Mouse (Mus musculus): ENCODE data around the gene Gzme. TPM values are rescaled to one million over a fixed set of nuclear protein-coding genes. Genes with fewer than 3 reads are reported as not detected.

Gene Gzme
- polyA plus RNA-seq, 1 experiment from 2014 or later, result not detected

DNA sequence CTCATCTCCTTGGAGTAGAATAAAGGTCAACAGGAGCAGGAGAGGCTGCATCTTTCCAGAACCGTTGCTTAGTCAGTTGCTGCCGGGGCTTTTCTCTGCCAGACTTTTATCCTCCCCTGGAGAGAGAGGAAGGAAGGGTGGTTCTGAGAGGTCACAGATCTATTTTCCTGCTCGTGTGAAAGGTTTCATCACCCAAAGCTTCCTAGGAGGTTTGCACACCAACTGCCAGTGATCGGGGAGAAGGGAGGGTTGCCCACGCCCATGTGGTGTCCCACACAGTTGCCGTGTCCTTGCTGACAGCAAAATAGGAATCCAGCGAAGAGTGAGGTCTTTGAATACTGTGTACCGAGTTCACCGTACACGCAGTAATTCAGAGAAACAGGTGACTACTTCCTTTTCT is 18.0 kb downstream of the Gzme start, which contains the start of gene Ctsg:
TSS of gene Ctsg (minus strand) at position 189 of the 400 bp plus-strand sequence.
- H3K9ac ChIP-seq, result no peak within 1 kb of the TSS
- ATAC-seq, result no peak
- H3K4me2 ChIP-seq (replicated peaks), result no peak within 1 kb of the TSS
- no peaks in the 10 kb centered on the region for H3K36me3 ChIP-seq
- no peaks in the 10 kb centered on the region for H3K4me1 ChIP-seq (replicated peaks)
- H3K27me3 ChIP-seq (replicated peaks), result no peaks in the 10 kb centered on the region
- H3K27ac ChIP-seq, result no peak within 1 kb of the TSS
- WGBS, result 67% methylated on average over 10 of the region's 10 CpGs
- no peak within 1 kb of the TSS for H3K4me3 ChIP-seq (replicated peaks)
- no peaks in the 10 kb centered on the region for H3K9me3 ChIP-seq

DNA sequence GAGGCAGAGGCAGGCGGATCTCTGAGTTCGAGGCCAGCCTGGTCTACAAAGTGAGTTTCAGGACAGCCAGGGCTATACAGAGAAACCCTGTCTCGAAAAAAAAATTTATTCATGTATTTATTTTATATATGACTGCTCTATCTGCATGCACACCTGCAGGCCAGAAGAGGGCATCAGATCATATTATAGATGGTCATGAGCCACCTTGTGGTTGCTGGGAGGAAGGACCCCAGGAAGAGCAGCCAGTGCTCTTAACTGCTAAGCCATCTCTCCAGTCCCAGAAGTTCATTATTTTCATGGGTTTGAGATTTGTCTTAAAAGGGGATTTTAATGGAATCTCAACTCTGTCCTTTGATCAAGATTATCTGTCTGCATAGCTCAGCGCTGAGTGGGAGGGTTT is 21.5 kb downstream of the Gzme start:
- Histone ChIP-seq H3K4me3 (replicated peaks) (no peak overlapping the region), H3K4me1 (replicated peaks) (no peaks in the 10 kb centered on the region), H3K36me3 (no peaks in the 10 kb centered on the region), H3K9me3 (no peaks in the 10 kb centered on the region), H3K27ac (no peak overlapping the region), H3K9ac (no peak overlapping the region), H3K4me2 (replicated peaks) (no peak overlapping the region), H3K27me3 (replicated peaks) (no peaks in the 10 kb centered on the region)
- 74% methylated on average over 4 of the region's 4 CpGs for WGBS
- ATAC-seq, result no peak

DNA sequence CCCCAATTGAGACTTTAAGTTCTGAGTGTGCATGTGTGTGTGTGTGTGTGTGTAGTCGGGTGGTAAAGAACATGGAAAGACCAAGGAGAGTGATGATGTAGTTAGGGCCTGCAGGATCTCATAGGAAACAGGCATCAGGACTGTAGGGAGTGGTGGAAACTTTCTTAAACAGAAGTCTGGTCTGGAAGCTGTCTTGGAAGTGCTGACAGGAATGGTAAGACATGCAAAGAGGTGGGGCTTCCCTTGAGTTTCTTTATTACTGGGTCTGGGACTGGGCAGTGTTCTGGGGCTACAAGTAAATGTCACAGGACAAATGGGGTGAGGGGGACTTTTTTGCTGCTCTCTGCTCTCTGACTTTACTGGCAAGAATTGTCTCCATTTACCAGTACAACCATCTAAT is 22.8 kb downstream of the Gzme start:
- no peak overlapping the region for H3K4me3 ChIP-seq (replicated peaks)
- ATAC-seq, result no peak
- no peaks in the 10 kb centered on the region for H3K4me1 ChIP-seq (replicated peaks)
- H3K9me3 ChIP-seq, result no peaks in the 10 kb centered on the region
- no peak overlapping the region for H3K9ac ChIP-seq
- 46% methylated on average over 1 of the region's 1 CpGs for WGBS
- H3K36me3 ChIP-seq, result no peaks in the 10 kb centered on the region
- no peak overlapping the region for H3K27ac ChIP-seq
- no peaks in the 10 kb centered on the region for H3K27me3 ChIP-seq (replicated peaks)
- no peak overlapping the region for H3K4me2 ChIP-seq (replicated peaks)

DNA sequence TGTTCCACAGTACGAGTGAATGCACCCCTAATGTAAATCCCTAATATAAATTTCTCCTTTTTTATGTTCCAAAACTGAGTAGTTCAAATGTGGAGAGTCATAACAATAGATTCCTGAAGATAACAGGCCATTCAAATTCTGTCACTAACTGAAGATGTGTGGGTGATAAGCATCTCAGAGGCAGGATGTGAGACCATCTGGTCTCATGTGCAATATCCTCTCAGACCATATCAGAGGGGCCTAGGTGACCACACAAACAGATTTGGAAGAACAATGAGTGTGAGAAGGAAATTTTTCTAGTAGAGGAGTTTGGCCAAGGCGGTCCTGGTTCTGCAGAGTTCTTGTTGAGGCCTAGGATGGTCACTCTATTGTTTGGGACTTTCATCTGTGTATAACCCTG is 27.1 kb downstream of the Gzme start:
- no peaks in the 10 kb centered on the region for H3K9me3 ChIP-seq
- no peaks in the 10 kb centered on the region for H3K27me3 ChIP-seq (replicated peaks)
- no peaks in the 10 kb centered on the region for H3K4me1 ChIP-seq (replicated peaks)
- no peak overlapping the region for H3K9ac ChIP-seq
- 61% methylated on average over 2 of the region's 2 CpGs for WGBS
- ATAC-seq, result no peak
- H3K36me3 ChIP-seq, result no peaks in the 10 kb centered on the region
- H3K4me2 ChIP-seq (replicated peaks), result no peak overlapping the region
- no peak overlapping the region for H3K4me3 ChIP-seq (replicated peaks)
- H3K27ac ChIP-seq, result no peak overlapping the region

DNA sequence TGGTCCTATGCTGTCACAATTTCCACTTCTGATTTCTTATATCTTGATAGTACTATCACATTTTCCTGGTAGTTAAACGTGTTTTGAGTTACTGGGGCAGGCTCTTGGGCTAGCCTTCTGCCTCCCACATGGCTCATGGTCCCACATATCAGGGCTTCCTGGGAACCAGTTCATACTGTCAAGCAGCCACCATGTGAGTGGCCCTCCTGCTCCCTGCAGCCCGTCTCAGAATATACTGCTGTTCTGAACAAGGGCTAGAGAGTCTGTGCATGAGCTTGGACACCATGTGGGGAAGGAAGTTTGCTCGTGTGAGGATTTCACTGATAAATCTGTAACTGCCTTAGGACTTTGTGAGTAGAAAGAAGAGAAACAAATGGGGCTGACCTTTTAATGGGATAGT is 33.7 kb downstream of the Gzme start:
- no peak overlapping the region for H3K9ac ChIP-seq
- H3K9me3 ChIP-seq, result no peaks in the 10 kb centered on the region
- no peak overlapping the region for H3K4me2 ChIP-seq (replicated peaks)
- H3K27me3 ChIP-seq (replicated peaks), result no peaks in the 10 kb centered on the region
- H3K36me3 ChIP-seq, result no peaks in the 10 kb centered on the region
- H3K27ac ChIP-seq, result no peak overlapping the region
- H3K4me1 ChIP-seq (replicated peaks), result no peaks in the 10 kb centered on the region
- WGBS, result 63% methylated on average over 3 of the region's 3 CpGs
- no peak for ATAC-seq
- no peak overlapping the region for H3K4me3 ChIP-seq (replicated peaks)

DNA sequence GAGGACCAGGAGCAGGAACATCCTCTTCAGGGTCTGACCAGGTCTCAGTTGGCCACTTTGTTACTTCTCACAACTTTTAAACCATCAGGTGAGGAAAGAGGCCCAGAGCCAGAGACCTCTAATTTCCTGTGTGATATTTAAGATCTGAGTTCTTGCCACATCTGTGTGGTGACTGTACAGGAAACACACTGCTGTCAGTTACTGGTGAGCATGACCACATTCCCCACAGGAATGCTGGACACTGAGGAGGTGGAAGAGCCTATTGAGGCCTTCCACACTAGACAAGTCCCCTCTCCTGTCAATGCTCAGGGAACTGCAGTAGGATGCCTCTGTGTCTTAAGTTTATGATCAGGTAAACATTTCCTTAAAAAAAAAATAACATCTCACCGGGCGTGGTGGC is 35.3 kb downstream of the Gzme start, which contains the start of gene Mcpt8:
TSS of gene Mcpt8 (minus strand) at position 107 of the 400 bp plus-strand sequence.
- no peaks in the 10 kb centered on the region for H3K36me3 ChIP-seq
- WGBS, result 91% methylated on average over 2 of the region's 2 CpGs
- no peak within 1 kb of the TSS for H3K27ac ChIP-seq
- H3K4me1 ChIP-seq (replicated peaks), result no peaks in the 10 kb centered on the region
- H3K9ac ChIP-seq, result no peak within 1 kb of the TSS
- H3K4me2 ChIP-seq (replicated peaks), result no peak within 1 kb of the TSS
- no peaks in the 10 kb centered on the region for H3K9me3 ChIP-seq
- H3K27me3 ChIP-seq (replicated peaks), result no peaks in the 10 kb centered on the region
- no peak for ATAC-seq
- H3K4me3 ChIP-seq (replicated peaks), result no peak within 1 kb of the TSS

DNA sequence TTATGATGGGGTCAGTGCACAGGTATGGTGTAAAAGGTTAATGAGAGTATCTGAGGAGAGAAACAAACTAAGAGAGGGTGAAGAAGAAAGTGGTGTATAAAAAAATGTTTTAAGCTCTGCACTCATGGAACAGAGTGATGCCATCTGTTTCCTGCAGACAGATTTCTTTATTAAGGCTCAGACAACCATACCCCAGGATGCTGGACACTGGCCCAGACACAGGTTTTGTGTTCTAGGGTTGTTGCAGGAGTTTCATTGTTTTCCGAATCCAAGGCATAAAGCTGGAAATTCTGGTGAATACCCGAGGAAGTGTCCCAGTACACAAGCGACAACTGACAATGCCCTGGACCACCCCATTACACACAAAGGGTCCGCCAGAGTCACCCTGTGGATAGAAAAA is 38.4 kb downstream of the Gzme start:
- Histone ChIP-seq H3K4me3 (replicated peaks) (no peak overlapping the region), H3K27ac (no peak overlapping the region), H3K4me2 (replicated peaks) (no peak overlapping the region), H3K9ac (no peak overlapping the region), H3K9me3 (no peaks in the 10 kb centered on the region), H3K4me1 (replicated peaks) (no peaks in the 10 kb centered on the region), H3K36me3 (no peaks in the 10 kb centered on the region), H3K27me3 (replicated peaks) (no peaks in the 10 kb centered on the region)
- WGBS, result 81% methylated on average over 4 of the region's 4 CpGs
- no peak for ATAC-seq

Other genes with a start within 250 kb of the Gzme start
- gene Cbln3, start 236.2 kb downstream of the Gzme start, polyA plus RNA-seq (2015; fragmentation: Nextera tagmentation; extraction: Ambion mirVana), result 0.18 and 0.29 TPM in 2 replicates
- gene Khnyn, start 235.7 kb downstream of the Gzme start, polyA plus RNA-seq (2015; fragmentation: Nextera tagmentation; extraction: Ambion mirVana), result 15.1 and 15.4 TPM in 2 replicates
- gene Sdr39u1, start 220.3 kb downstream of the Gzme start, polyA plus RNA-seq (2015; fragmentation: Nextera tagmentation; extraction: Ambion mirVana), result 73.6 and 80.3 TPM in 2 replicates
- gene Cma1, start 175.9 kb downstream of the Gzme start, polyA plus RNA-seq (2015; fragmentation: Nextera tagmentation; extraction: Ambion mirVana), result 1.9 and 3.3 TPM in 2 replicates
- gene Cma2, start 169.6 kb downstream of the Gzme start, polyA plus RNA-seq (2015; fragmentation: Nextera tagmentation; extraction: Ambion mirVana), result not detected in 2 replicates
- 0.21 and 1.2 TPM in 2 replicates for gene Mcpt1, start 102.7 kb downstream of the Gzme start, polyA plus RNA-seq (2015; fragmentation: Nextera tagmentation; extraction: Ambion mirVana)
- not detected in 2 replicates for gene Mcpt9, start 90.1 kb downstream of the Gzme start, polyA plus RNA-seq (2015; fragmentation: Nextera tagmentation; extraction: Ambion mirVana)
- 0.40 and 0.58 TPM in 2 replicates for gene Mcpt2, start 78.6 kb downstream of the Gzme start, polyA plus RNA-seq (2015; fragmentation: Nextera tagmentation; extraction: Ambion mirVana)
- 0.50 and 0.59 TPM in 2 replicates for gene Mcpt4, start 58.3 kb downstream of the Gzme start, polyA plus RNA-seq (2015; fragmentation: Nextera tagmentation; extraction: Ambion mirVana)
- 0.88 and 0.92 TPM in 2 replicates for gene Mcpt8, start 35.4 kb downstream of the Gzme start, polyA plus RNA-seq (2015; fragmentation: Nextera tagmentation; extraction: Ambion mirVana)
- 0.45 TPM in 1 of 2 replicates, not detected in the other for gene Ctsg, start 18.1 kb downstream of the Gzme start, polyA plus RNA-seq (2015; fragmentation: Nextera tagmentation; extraction: Ambion mirVana)
- not detected in 2 replicates for gene Gzmd, start 12.0 kb upstream of the Gzme start, polyA plus RNA-seq (2015; fragmentation: Nextera tagmentation; extraction: Ambion mirVana)
- gene Gzmg, start 39.0 kb upstream of the Gzme start, polyA plus RNA-seq (2015; fragmentation: Nextera tagmentation; extraction: Ambion mirVana), result not detected in 2 replicates
- not detected in 2 replicates for gene Gzmn, start 54.0 kb upstream of the Gzme start, polyA plus RNA-seq (2015; fragmentation: Nextera tagmentation; extraction: Ambion mirVana)
- gene Gzmf, start 90.8 kb upstream of the Gzme start, polyA plus RNA-seq (2015; fragmentation: Nextera tagmentation; extraction: Ambion mirVana), result not detected in 2 replicates
- not detected in 2 replicates for gene Gzmc, start 114.0 kb upstream of the Gzme start, polyA plus RNA-seq (2015; fragmentation: Nextera tagmentation; extraction: Ambion mirVana)
- 1.2 and 1.4 TPM in 2 replicates for gene Gzmb, start 141.6 kb upstream of the Gzme start, polyA plus RNA-seq (2015; fragmentation: Nextera tagmentation; extraction: Ambion mirVana)
- 0.26 and 0.91 TPM in 2 replicates for gene Atp12a, start 244.4 kb upstream of the Gzme start, polyA plus RNA-seq (2015; fragmentation: Nextera tagmentation; extraction: Ambion mirVana)